Mouse (Mus musculus): ENCODE measurements around the gene Pram1. TPM values are rescaled to one million over a fixed set of nuclear protein-coding genes. Genes with fewer than 3 reads are reported as not detected.
A peak's percentile ranks its signal among the peaks of the same experiment; 100 is the strongest.
"Not testable (repeated sequence)": the region's sequence is repeated elsewhere in the genome, so short reads cannot be mapped to it uniquely, and the experiment has no call there.

Gene Pram1
- under 1 TPM; 0.24 to 0.39 TPM for total RNA-seq (2021)
- long read RNA-seq, experiment 1, partial matches to known transcripts: 0 of 1 reads
- long read RNA-seq, experiment 1, other reads (novel, unspliced or antisense): 1 of 1 reads
- long read RNA-seq, experiment 2, partial matches to known transcripts: 0 of 1 reads
- long read RNA-seq, experiment 2, other reads (novel, unspliced or antisense): 1 of 1 reads

GRCm38 (mm10) chr17:33637516-33638276 lies at the start of gene Pram1:
Gene Pram1, plus strand, starts transcription at chr17:33638056.
- intact Hi-C loops (cut with DNase I): no loop called here
- no peak for DNase-seq

- DNase-seq: no peak
- intact Hi-C loops (cut with DNase I): no loop called here
Observed at GRCm38 (mm10) chr17:33597271-33597670, 40.6 kb upstream of the Pram1 start.

- intact Hi-C loops (cut with DNase I): no loop called here
- DNase-seq: no peak
Observed at GRCm38 (mm10) chr17:33598506-33598905, 39.4 kb upstream of the Pram1 start.

- no peak for DNase-seq
- intact Hi-C loops (cut with DNase I): no loop called here
Observed at GRCm38 (mm10) chr17:33599836-33600475, 37.9 kb upstream of the Pram1 start.

GRCm38 (mm10) chr17:33600831-33601230 lies 37.0 kb upstream of the Pram1 start:
- intact Hi-C loops (cut with DNase I): no loop called here
- DNase-seq: no peak

GRCm38 (mm10) chr17:33601947-33602346 lies 35.9 kb upstream of the Pram1 start:
- intact Hi-C loops (cut with DNase I): no loop called here
- DNase-seq: no peak

- intact Hi-C loops (cut with DNase I): no loop called here
- DNase-seq: no peak
Observed at GRCm38 (mm10) chr17:33607273-33607672, 30.6 kb upstream of the Pram1 start.

- intact Hi-C loops (cut with DNase I): no loop called here
Observed at GRCm38 (mm10) chr17:33610548-33610947, 27.3 kb upstream of the Pram1 start.

GRCm38 (mm10) chr17:33613726-33614125 lies 24.1 kb upstream of the Pram1 start:
- DNase-seq: not testable (repeated sequence)
- intact Hi-C loops (cut with DNase I): loop anchor here (2.0 kb wide), 1 partner anchor 13 kb away; no protein-coding TSS in a partner anchor

More at GRCm38 (mm10) chr17:33610548-33610947, 27.3 kb upstream of the Pram1 start:
- no peak for DNase-seq

GRCm38 (mm10) chr17:33627281-33627680 lies 10.6 kb upstream of the Pram1 start:
- no peak for DNase-seq
- intact Hi-C loops (cut with DNase I): loop anchor here (2.0 kb wide), 1 partner anchor 14 kb away; no protein-coding TSS in a partner anchor

GRCm38 (mm10) chr17:33628621-33629486 lies 9.0 kb upstream of the Pram1 start, which contains the start of gene Zfp414:
Gene Zfp414, plus strand, starts transcription at chr17:33629090.
- intact Hi-C loops (cut with DNase I): no loop called here
- peak; percentile 90 to 94 for DNase-seq

- DNase-seq: no peak
- intact Hi-C loops (cut with DNase I): no loop called here
Observed at GRCm38 (mm10) chr17:33629487-33630125, 8.2 kb upstream of the Pram1 start.

GRCm38 (mm10) chr17:33630171-33630895 lies 7.5 kb upstream of the Pram1 start:
- DNase-seq: no peak
- intact Hi-C loops (cut with DNase I): no loop called here

- DNase-seq: no peak
- intact Hi-C loops (cut with DNase I): no loop called here
Observed at GRCm38 (mm10) chr17:33631236-33631635, 6.6 kb upstream of the Pram1 start.

- intact Hi-C loops (cut with DNase I): no loop called here
- DNase-seq: no peak
Observed at GRCm38 (mm10) chr17:33631796-33632195, 6.1 kb upstream of the Pram1 start.

- intact Hi-C loops (cut with DNase I): no loop called here
Observed at GRCm38 (mm10) chr17:33637038-33637437, 818 bp upstream of the Pram1 start.

GRCm38 (mm10) chr17:33639743-33640142 lies 1.9 kb downstream of the Pram1 start:
- no peak for DNase-seq
- intact Hi-C loops (cut with DNase I): no loop called here

More at GRCm38 (mm10) chr17:33637038-33637437, 818 bp upstream of the Pram1 start:
- no peak for DNase-seq

GRCm38 (mm10) chr17:33644068-33644467 lies 6.2 kb downstream of the Pram1 start:
- no peak for DNase-seq
- intact Hi-C loops (cut with DNase I): no loop called here

GRCm38 (mm10) chr17:33645073-33645472 lies 7.2 kb downstream of the Pram1 start:
- intact Hi-C loops (cut with DNase I): loop anchor here (5.0 kb wide), 1 partner anchor 157 kb away; no protein-coding TSS in a partner anchor
- DNase-seq: no peak

All from heart, postnatal 14 days (tissue).